Comparison of ENCODE assay signal across 8 mouse cellular contexts in the genomic region with DNA sequence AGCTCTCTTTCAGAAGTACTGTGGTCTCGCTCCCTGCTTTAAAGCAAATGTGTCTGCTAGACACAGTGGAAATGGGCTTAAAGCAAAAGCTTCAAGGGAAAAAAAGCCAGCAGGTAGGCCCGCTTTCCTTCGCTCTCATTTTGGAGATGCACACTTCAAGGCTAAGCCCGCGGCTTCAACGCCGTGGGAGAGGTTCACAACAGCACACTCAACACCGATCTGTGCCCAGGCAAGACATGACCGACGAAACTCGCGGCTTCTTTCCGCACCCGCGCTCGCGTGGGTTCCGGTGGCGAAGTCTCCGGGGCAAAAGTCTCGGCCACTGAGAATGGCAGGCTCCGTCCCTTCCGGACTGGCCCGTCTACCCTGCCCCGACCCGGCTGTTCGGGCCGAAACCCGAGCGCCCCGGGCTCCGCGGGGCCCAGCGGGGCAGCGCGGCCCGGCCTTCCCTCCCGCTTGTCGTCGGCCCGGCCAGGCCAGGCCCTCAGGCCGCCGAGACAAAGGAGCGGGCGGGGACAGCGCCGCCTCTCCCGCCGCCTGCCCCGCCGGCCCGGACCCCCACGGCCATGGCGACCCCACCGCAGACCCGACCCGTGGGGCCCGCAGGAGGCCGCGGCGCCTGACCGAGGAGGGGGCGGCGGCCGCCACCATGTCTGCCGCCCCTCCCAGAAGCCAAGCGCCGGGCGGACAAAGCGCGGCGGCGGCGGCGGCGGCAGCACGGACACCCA. TPM values are rescaled to one million over a fixed set of nuclear protein-coding genes. Genes with fewer than 3 reads are reported as not detected.
A peak's percentile ranks its signal among the peaks of the same experiment; 100 is the strongest.
DNase-seq lines count a peak whose midpoint lies in the region; ATAC-seq and TF ChIP-seq lines count a peak whose summit lies in the region.

No protein-coding gene starts in this region.

- H3K4me2 ChIP-seq in forebrain, embryonic 15.5 days (replicated peaks): peak overlapping the region; percentile 68
- H3K4me2 ChIP-seq in hindbrain, embryonic 11.5 days (replicated peaks; ENCODE audit: low read depth, low read length): peak overlapping the region; percentile 61

- H3K36me3 ChIP-seq in G1E (replicated peaks): peaks cover 25% of the 10 kb centered on the region
- no peaks in the 10 kb centered on the region for H3K36me3 ChIP-seq in forebrain, embryonic 15.5 days
- H3K36me3 ChIP-seq in hindbrain, embryonic 11.5 days (ENCODE audit: control insufficient read depth, insufficient read depth, low read length): no peaks in the 10 kb centered on the region
- H3K36me3 ChIP-seq in macrophage (ENCODE audit: inconsistent target): no peaks in the 10 kb centered on the region

- no peak for TF ChIP-seq CTCF in G1E (IDR thresholded peaks at IDR 0.05; ENCODE audit: low read depth, low read length)
- no peak for TF ChIP-seq CTCF in bone marrow, adult 2 months (IDR thresholded peaks at IDR 0.05; ENCODE audit: control insufficient read depth, insufficient read depth, low read length)

- peak overlapping the region; percentile 86 for H3K9ac ChIP-seq in forebrain, embryonic 15.5 days (replicated peaks)
- peak overlapping the region; percentile 93 for H3K9ac ChIP-seq in hindbrain, embryonic 11.5 days (ENCODE audit: low read depth, low read length)

- H3K27me3 ChIP-seq in G1E (ENCODE audit: insufficient read depth, low read length): no peaks in the 10 kb centered on the region
- H3K27me3 ChIP-seq in forebrain, embryonic 15.5 days: no peaks in the 10 kb centered on the region
- no peaks in the 10 kb centered on the region for H3K27me3 ChIP-seq in hindbrain, embryonic 11.5 days (ENCODE audit: control insufficient read depth, insufficient read depth, low read length)

- peaks cover 29% of the 10 kb centered on the region for H3K4me1 ChIP-seq in G1E (ENCODE audit: insufficient read depth, low read depth, low read length)
- no peaks in the 10 kb centered on the region; the same call in 1 of the 2 replicates for H3K4me1 ChIP-seq in bone marrow, adult 2 months (ENCODE audit: control insufficient read depth, insufficient read depth, low read length)
- peaks cover 45% of the 10 kb centered on the region for H3K4me1 ChIP-seq in forebrain, embryonic 15.5 days
- H3K4me1 ChIP-seq in hindbrain, embryonic 11.5 days (replicated peaks; ENCODE audit: control insufficient read depth, insufficient read depth, low read length): no peaks in the 10 kb centered on the region; the same call in 1 of the 2 replicates

- H3K4me3 ChIP-seq in G1E (ENCODE audit: low read depth, low read length) (peak overlapping the region; percentile 89), macrophage (ENCODE audit: inconsistent target) (peak overlapping the region; percentile 96)
- peak overlapping the region; percentile 82 for H3K4me3 ChIP-seq in bone marrow, adult 2 months (replicated peaks; ENCODE audit: control insufficient read depth, low read depth, low read length)
- peak overlapping the region; percentile 75 for H3K4me3 ChIP-seq in forebrain, embryonic 15.5 days
- H3K4me3 ChIP-seq in hindbrain, embryonic 11.5 days (ENCODE audit: low read depth, low read length): peak overlapping the region; percentile 97

- no peaks in the 10 kb centered on the region for H3K9me3 ChIP-seq in G1E (replicated peaks)
- no peaks in the 10 kb centered on the region for H3K9me3 ChIP-seq in forebrain, embryonic 15.5 days
- no peaks in the 10 kb centered on the region for H3K9me3 ChIP-seq in hindbrain, embryonic 11.5 days (ENCODE audit: control insufficient read depth, low read length)

- DNase-seq in G1E (ENCODE audit: low spot score): peak; percentile 6
- DNase-seq in hindbrain, embryonic 11.5 days (ENCODE audit: low spot score): peak; percentile 71
- peak; percentile 8 to 42 for DNase-seq in left cerebral cortex, adult 18-20 months (ENCODE audit: low spot score in 2 of 2)
- DNase-seq in retina, postnatal 1 day: peak; percentile 62
- DNase-seq in urinary bladder, postnatal 25 days (ENCODE audit: low spot score): peak; percentile 49

- peak; percentile 56; the same call in 1 of the 2 replicates for TF ChIP-seq POLR2A in bone marrow, adult 2 months (IDR thresholded peaks at IDR 0.05; ENCODE audit: borderline replicate concordance, control insufficient read depth, low read depth, low read length)

- no peak for ATAC-seq in G1E (ENCODE audit: extremely low read depth, insufficient number of reproducible peaks, low FRiP score, poor library complexity, severe bottlenecking)
- ATAC-seq in forebrain, embryonic 15.5 days (replicated peaks): peak; percentile 63; the same call in 1 of the 2 replicates
- peak; percentile 76 for ATAC-seq in hindbrain, embryonic 11.5 days (ENCODE audit: low FRiP score)

- under 1% methylated on average over 77 of the region's 77 CpGs for WGBS in bone marrow, adult 2 months
- under 1% methylated on average over 73 of the region's 77 CpGs for WGBS in forebrain, embryonic 15.5 days
- WGBS in hindbrain, embryonic 11.5 days: under 1% methylated on average over 50 of the region's 77 CpGs
- WGBS in macrophage (ENCODE audit: missing documents): 0% methylated on average over 64 of the region's 77 CpGs

- peaks cover 89% of the 10 kb centered on the region for H3K79me2 ChIP-seq in macrophage (ENCODE audit: inconsistent target)

- peak overlapping the region; percentile 96 for H3K27ac ChIP-seq in bone marrow, adult 2 months (ENCODE audit: control insufficient read depth, insufficient read depth, low read depth, low read length, poor library complexity)
- peak overlapping the region; percentile 100 for H3K27ac ChIP-seq in forebrain, embryonic 15.5 days (replicated peaks)
- H3K27ac ChIP-seq in hindbrain, embryonic 11.5 days (ENCODE audit: low read depth, low read length): peak overlapping the region; percentile 96
- H3K27ac ChIP-seq in macrophage: peak overlapping the region; percentile 93

RNA-seq across cellular contexts. Expression of a gene that starts 1.5 kb away (rescaled TPM):
- total RNA-seq in G1E (2014; fragmentation: Nextera tagmentation) (71.9 and 73.8 TPM in 2 replicates), G1E (2017) (22.3 and 26.2 TPM in 2 replicates)
- polyA plus RNA-seq in G1E (2012) (3.9 and 4.6 TPM in 2 replicates), macrophage (2018) (11.8 to 21.0 TPM (median 18.9 TPM) in 3 replicates)
- polyA plus RNA-seq in bone marrow, adult 2 months (2011; ENCODE audit: insufficient read depth, insufficient read length, low replicate concordance, missing spikeins): 13.9 and 17.8 TPM in 2 replicates
- polyA plus RNA-seq in forebrain, embryonic 15.5 days (2015; fragmentation: Nextera tagmentation; extraction: Ambion mirVana): 57.4 and 58.1 TPM in 2 replicates
- polyA plus RNA-seq in hindbrain, embryonic 11.5 days (2014; fragmentation: Nextera tagmentation; extraction: Ambion mirVana): 79.4 and 84.5 TPM in 2 replicates
- total RNA-seq in left cerebral cortex, adult 18-20 months (2021): 10 to 100 TPM; 19.3 to 20.0 TPM
- total RNA-seq in macrophage (2018; cell fraction: chromatin; rRNA removed): 10 to 100 TPM; 28.1 to 99.9 (median 52.7) TPM
- total RNA-seq in macrophage (2018; cell fraction: cytosol; rRNA removed): 10 to 100 TPM; 11.6 to 33.1 (median 18.9) TPM
- 10 to 100 TPM; 27.3 to 75.4 (median 43.2) TPM for total RNA-seq in macrophage (2018; cell fraction: nucleus; rRNA removed)

RNA-seq across cellular contexts. Expression of a gene that starts 32.5 kb away (rescaled TPM):
- total RNA-seq in G1E (2014; fragmentation: Nextera tagmentation): 72.1 and 81.5 TPM in 2 replicates
- total RNA-seq in G1E (2017): 40.5 and 52.2 TPM in 2 replicates
- 15.5 and 19.4 TPM in 2 replicates for polyA plus RNA-seq in G1E (2012)
- polyA plus RNA-seq in bone marrow, adult 2 months (2011; ENCODE audit: insufficient read depth, insufficient read length, low replicate concordance, missing spikeins): 12.5 and 16.7 TPM in 2 replicates
- 28.2 and 28.6 TPM in 2 replicates for polyA plus RNA-seq in forebrain, embryonic 15.5 days (2015; fragmentation: Nextera tagmentation; extraction: Ambion mirVana)
- 37.8 and 47.8 TPM in 2 replicates for polyA plus RNA-seq in hindbrain, embryonic 11.5 days (2014; fragmentation: Nextera tagmentation; extraction: Ambion mirVana)
- 10 to 100 TPM; 49.0 to 52.1 TPM for total RNA-seq in left cerebral cortex, adult 18-20 months (2021)
- total RNA-seq in macrophage (2018; cell fraction: chromatin; rRNA removed): 100 to 1,000 TPM in 23 of 26 experiments, 10 to 100 TPM in 3; 86.6 to 188 (median 158) TPM
- total RNA-seq in macrophage (2018; cell fraction: cytosol; rRNA removed): 100 to 1,000 TPM in 10 of 26 experiments, 10 to 100 TPM in 16; 76.7 to 110 (median 95.9) TPM
- total RNA-seq in macrophage (2018; cell fraction: nucleus; rRNA removed): 100 to 1,000 TPM in 15 of 26 experiments, 10 to 100 TPM in 11; 62.7 to 138 (median 107) TPM
- polyA plus RNA-seq in macrophage (2018): 75.9 to 158 TPM (median 86.2 TPM) in 3 replicates

RNA-seq across cellular contexts. Expression of a gene that starts 55.5 kb away (rescaled TPM):
- total RNA-seq in G1E (2014; fragmentation: Nextera tagmentation) (17.9 and 21.5 TPM in 2 replicates), G1E (2017) (42.0 and 49.8 TPM in 2 replicates)
- polyA plus RNA-seq in G1E (2012) (2.1 and 2.6 TPM in 2 replicates), macrophage (2018) (0.50 to 1.6 TPM (median 0.52 TPM) in 3 replicates)
- 14.8 and 39.7 TPM in 2 replicates for polyA plus RNA-seq in bone marrow, adult 2 months (2011; ENCODE audit: insufficient read depth, insufficient read length, low replicate concordance, missing spikeins)
- polyA plus RNA-seq in forebrain, embryonic 15.5 days (2015; fragmentation: Nextera tagmentation; extraction: Ambion mirVana): 1.4 and 2.4 TPM in 2 replicates
- polyA plus RNA-seq in hindbrain, embryonic 11.5 days (2014; fragmentation: Nextera tagmentation; extraction: Ambion mirVana): 1.8 and 1.9 TPM in 2 replicates
- 1 to 10 TPM in 1 of 2 experiments, under 1 TPM in 1; 0.77 to 1.8 TPM for total RNA-seq in left cerebral cortex, adult 18-20 months (2021)
- 10 to 100 TPM in 1 of 26 experiments, 1 to 10 TPM in 18, under 1 TPM in 5, not detected in 2; 0.16 to 33.2 (median 3.8) TPM for total RNA-seq in macrophage (2018; cell fraction: chromatin; rRNA removed)
- 10 to 100 TPM in 3 of 26 experiments, 1 to 10 TPM in 12, under 1 TPM in 11; 0.13 to 12.5 (median 5.3) TPM for total RNA-seq in macrophage (2018; cell fraction: cytosol; rRNA removed)
- total RNA-seq in macrophage (2018; cell fraction: nucleus; rRNA removed): 10 to 100 TPM in 11 of 26 experiments, 1 to 10 TPM in 11, under 1 TPM in 4; 0.26 to 29.2 (median 8.3) TPM

Comparison
In these comparisons a context has a peak if more than half of its experiments do, and no peak if none do; other contexts are left out.
1. DNase-seq: peak in every context shown above with its lines; median percentile 71 in hindbrain, embryonic 11.5 days; 62 in retina, postnatal 1 day; 49 in urinary bladder, postnatal 25 days; 25 in left cerebral cortex, adult 18-20 months; 6 in G1E.